Mouse (Mus musculus) gastrocnemius, postnatal 25 days (tissue): ENCODE measurements around the gene Zfp59. TPM values are rescaled to one million over a fixed set of nuclear protein-coding genes. Genes with fewer than 3 reads are reported as not detected.
"Not testable (repeated sequence)": the region's sequence is repeated elsewhere in the genome, so short reads cannot be mapped to it uniquely, and the experiment has no call there.

Source experiments
- DNase-seq: peaks from one replicate; pipeline ENCODE4 v3.0.0; 2022
- total RNA-seq, 2 experiments: library from RNA; stranded (reverse); gene quantifications; 1 replicate in 1 of 2; 2 replicates in 1 of 2; pipeline ENCODE4 v1.2.3; 2021

Gene Zfp59
- total RNA-seq, 2 experiments from 2014 or later = 1.6 to 1.7 TPM

DNA sequence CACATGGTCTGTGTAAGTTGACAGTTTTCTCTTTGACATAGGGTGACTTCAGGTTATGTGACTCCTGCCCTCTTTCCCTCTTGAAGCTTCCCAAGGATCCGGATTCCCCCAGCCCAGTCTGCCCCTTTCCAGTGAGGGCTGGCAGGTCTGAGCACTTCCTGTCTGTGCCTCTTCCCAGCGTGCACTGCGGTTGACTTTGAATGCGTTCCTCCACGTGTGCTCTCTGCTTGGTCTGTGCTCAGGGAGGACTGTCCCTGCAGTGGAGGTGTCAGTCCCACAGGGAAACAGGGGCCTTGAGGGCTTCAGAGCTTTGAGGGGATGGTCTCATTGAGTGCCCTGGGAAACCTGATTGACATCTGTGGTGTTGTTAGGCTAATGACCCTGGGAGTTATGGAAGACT lies 24.2 kb downstream of the Zfp59 start:
- DNase-seq = not testable (repeated sequence)

DNA sequence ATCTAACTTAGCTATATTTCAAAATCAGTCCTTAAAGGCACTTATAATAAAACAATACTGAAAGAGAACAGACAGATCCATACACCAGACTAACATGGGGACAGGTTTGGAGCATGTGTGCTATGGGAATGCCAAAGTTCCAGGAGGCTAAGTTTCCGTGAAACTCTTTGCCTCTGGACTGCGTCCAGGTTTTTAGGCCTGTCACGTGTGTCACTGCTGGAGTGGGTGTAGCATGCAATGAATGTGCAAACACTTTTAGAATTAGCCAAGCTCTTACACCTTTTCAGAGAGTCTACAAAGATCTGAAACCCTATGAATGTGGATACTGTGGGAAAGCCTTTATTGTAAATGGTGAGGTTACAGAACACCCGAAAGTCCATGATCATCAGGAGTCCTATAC lies 43.3 kb downstream of the Zfp59 start:
- no peak for DNase-seq

DNA sequence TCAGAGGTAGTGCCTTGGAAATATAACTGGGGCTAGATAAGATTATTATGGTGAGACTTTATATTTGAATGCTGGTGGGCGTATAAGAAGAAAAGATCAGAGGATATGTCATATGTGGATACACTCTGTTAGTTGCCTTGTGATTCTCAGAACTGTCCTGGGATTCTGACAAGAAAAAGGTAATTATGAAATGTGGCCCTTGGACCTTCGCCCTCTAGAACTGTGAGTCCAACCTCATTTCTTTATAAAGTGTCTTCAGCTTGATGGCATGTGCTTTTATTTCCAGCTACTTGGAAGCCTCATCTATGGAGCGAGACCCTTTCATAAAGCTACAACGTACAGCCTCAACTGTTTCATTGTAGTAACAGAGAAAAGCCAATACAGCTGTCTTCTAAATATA lies 62.2 kb downstream of the Zfp59 start:
- no peak for DNase-seq

DNA sequence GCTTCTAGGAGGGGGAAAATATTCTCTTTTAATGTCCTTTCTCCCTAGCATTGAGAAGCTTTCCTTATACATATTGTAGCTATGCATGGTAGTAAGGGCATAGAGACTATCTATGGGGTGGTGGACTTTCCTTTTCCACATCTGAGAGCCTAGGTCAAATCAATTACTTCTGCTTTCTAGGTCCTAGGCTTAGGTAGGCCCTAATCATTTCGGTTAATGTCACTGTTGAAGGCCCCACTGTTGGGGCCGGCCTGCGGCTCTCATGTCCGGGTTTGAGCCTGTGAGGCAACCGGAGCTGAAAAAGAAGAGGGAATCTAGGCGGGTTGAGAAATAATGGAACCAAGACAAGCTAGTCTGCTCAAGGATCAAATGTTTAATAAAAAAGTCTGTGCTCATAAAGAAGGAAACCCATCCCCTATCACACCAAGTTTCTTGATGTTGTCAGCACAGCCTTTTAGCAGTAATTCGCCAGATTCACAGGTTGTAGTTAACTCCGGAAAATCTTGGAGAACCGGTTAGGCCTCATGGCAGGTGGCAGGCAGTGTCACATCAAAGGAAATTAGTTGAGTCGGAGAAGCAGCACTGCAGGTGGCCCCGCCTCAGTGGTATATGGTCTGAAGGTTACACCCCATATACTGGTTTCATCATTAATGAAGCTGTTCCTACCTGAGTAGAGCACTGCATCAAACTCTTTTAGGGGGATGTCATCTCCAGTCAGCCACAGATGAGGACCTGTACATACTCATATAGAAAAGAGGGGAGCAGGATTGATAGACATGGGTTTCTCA lies 66.8 kb downstream of the Zfp59 start:
- no peak for DNase-seq

Other genes starting within 250 kb of the Zfp59 start
- 100 to 1,000 TPM; 135 to 147 TPM for gene Akt2, start 247.1 kb upstream of the Zfp59 start, total RNA-seq
- not detected for gene Ttc9b, start 184.7 kb upstream of the Zfp59 start, total RNA-seq
- gene Map3k10, start 164.0 kb upstream of the Zfp59 start, total RNA-seq = 10 to 100 TPM; 27.7 to 28.1 TPM
- under 1 TPM; 0.49 to 0.75 TPM for gene Zfp607b, start 149.3 kb upstream of the Zfp59 start, total RNA-seq
- gene Zfp60, start 107.2 kb upstream of the Zfp59 start, total RNA-seq = 1 to 10 TPM; 5.0 to 6.2 TPM
- gene Zfp626, start 31.4 kb upstream of the Zfp59 start, total RNA-seq = 1 to 10 TPM; 3.8 to 3.9 TPM
- 1 to 10 TPM; 1.9 to 2.0 TPM for gene Zfp607a, start 18.9 kb downstream of the Zfp59 start, total RNA-seq
- gene Zfp974, start 90.9 kb downstream of the Zfp59 start, total RNA-seq = 1 to 10 TPM; 3.2 to 5.4 TPM
- 1 to 10 TPM; 6.3 to 7.2 TPM for gene Zfp780b, start 140.6 kb downstream of the Zfp59 start, total RNA-seq
- under 1 TPM; 0.38 to 0.46 TPM for gene Zfp850, start 175.5 kb downstream of the Zfp59 start, total RNA-seq
- 100 to 1,000 TPM in 1 of 2 experiments, 10 to 100 TPM in 1; 99.0 to 104 TPM for gene Psmc4, start 211.5 kb downstream of the Zfp59 start, total RNA-seq
- gene Fcgbp, start 232.6 kb downstream of the Zfp59 start, total RNA-seq = not detected